Mouse (Mus musculus): ENCODE data around the gene Fam102a. TPM values are rescaled to one million over a fixed set of nuclear protein-coding genes. Genes with fewer than 3 reads are reported as not detected.

Gene Fam102a
- polyA plus RNA-seq, 1 experiment from 2014 or later = 11.4 TPM

DNA sequence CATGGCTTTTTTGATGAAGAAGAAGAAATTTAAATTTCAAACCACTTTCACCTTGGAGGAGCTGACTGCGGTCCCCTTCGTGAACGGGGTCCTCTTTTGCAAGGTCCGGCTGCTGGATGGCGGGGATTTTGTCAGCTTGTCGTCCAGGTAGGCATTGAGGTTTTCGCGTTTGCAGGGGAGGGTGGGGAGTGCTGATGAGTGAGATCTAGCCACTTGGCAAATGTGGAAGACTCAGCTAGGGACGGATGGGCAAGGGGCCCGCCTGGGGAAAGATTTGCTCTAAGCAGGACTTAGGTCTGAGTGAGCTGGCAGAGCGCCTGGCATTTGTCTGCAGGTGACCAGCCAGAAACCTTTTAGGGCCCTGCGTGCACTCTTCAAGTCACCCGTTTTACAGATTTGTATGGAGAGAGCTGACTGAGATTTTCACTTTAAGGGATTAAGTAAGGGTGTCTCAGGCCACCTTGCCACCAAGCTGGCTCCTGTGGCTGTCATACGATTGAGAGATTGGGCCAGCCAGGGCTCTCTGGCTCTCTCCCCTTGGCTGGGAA lies 1.0 kb downstream of the Fam102a start:
- peak overlapping the region; percentile 86 for H3K9ac ChIP-seq (ENCODE audit: low read length)
- WGBS = 1% methylated on average over 14 of the region's 14 CpGs
- H3K9me3 ChIP-seq (ENCODE audit: control insufficient read depth, low read length) = no peaks in the 10 kb centered on the region
- no peaks in the 10 kb centered on the region for H3K36me3 ChIP-seq (ENCODE audit: control insufficient read depth, insufficient read depth, low read length)
- no peak for ATAC-seq (replicated peaks; ENCODE audit: low FRiP score, low TSS enrichment, low read depth)
- no peaks in the 10 kb centered on the region for H3K27me3 ChIP-seq (replicated peaks; ENCODE audit: control insufficient read depth, insufficient read depth, low read length)
- peaks cover 42% of the 10 kb centered on the region for H3K4me1 ChIP-seq (replicated peaks; ENCODE audit: control insufficient read depth, insufficient read depth, low read length)
- peak overlapping the region; percentile 79 for H3K4me2 ChIP-seq (ENCODE audit: low read length)
- H3K27ac ChIP-seq (ENCODE audit: low read depth) = no peak overlapping the region
- peak; percentile 70 for DNase-seq (ENCODE audit: low spot score)
- H3K4me3 ChIP-seq (ENCODE audit: low read depth, low read length) = peak overlapping the region; percentile 81

DNA sequence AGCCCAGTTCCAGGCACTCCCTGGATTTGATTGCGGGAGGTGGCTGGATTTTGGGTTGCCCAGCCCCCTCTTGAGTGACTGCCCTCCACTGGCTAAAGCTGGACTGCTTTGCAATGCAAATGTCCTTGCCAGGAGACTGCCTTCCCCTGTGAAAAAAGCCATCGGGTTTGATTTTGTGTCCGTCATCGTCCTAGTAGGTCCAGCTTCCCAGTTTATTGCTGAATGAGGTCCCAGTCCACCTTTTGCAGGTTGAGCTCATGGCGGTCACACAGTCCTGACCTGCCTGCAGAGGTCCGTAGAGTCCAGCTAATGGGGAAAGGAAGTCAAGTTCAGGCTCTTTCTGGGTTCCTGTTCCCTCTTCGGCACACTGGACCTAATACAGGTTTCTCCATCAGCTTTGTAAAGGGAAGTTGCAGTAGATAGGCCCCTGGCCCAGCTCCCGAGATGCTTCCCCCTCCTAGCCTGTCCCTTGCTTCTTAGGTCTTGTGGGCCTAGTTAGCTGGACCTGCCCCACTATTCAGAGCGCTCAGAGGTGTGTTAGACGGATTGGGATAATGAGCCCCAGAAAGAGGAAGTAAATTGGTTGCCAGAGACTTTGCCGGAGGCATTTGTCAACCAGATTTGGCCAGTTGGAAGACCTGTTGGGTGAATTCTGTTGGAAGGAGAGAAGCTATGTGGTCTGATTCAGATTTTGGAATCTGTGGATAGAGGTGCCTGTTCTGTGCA lies 1.7 kb downstream of the Fam102a start:
- H3K4me3 ChIP-seq (ENCODE audit: low read depth, low read length) = peak overlapping the region; percentile 81
- H3K4me2 ChIP-seq (ENCODE audit: low read length) = peak overlapping the region; percentile 79
- DNase-seq (ENCODE audit: low spot score) = peak; percentile 73
- ATAC-seq (replicated peaks; ENCODE audit: low FRiP score, low TSS enrichment, low read depth) = no peak
- 8% methylated on average over 11 of the region's 11 CpGs for WGBS
- H3K9me3 ChIP-seq (ENCODE audit: control insufficient read depth, low read length) = no peaks in the 10 kb centered on the region
- no peak overlapping the region; the same call in 1 of the 2 replicates for H3K27ac ChIP-seq (ENCODE audit: low read depth)
- no peaks in the 10 kb centered on the region for H3K27me3 ChIP-seq (replicated peaks; ENCODE audit: control insufficient read depth, insufficient read depth, low read length)
- peak overlapping the region; percentile 86 for H3K9ac ChIP-seq (ENCODE audit: low read length)
- H3K36me3 ChIP-seq (ENCODE audit: control insufficient read depth, insufficient read depth, low read length) = no peaks in the 10 kb centered on the region
- H3K4me1 ChIP-seq (replicated peaks; ENCODE audit: control insufficient read depth, insufficient read depth, low read length) = peaks cover 42% of the 10 kb centered on the region

DNA sequence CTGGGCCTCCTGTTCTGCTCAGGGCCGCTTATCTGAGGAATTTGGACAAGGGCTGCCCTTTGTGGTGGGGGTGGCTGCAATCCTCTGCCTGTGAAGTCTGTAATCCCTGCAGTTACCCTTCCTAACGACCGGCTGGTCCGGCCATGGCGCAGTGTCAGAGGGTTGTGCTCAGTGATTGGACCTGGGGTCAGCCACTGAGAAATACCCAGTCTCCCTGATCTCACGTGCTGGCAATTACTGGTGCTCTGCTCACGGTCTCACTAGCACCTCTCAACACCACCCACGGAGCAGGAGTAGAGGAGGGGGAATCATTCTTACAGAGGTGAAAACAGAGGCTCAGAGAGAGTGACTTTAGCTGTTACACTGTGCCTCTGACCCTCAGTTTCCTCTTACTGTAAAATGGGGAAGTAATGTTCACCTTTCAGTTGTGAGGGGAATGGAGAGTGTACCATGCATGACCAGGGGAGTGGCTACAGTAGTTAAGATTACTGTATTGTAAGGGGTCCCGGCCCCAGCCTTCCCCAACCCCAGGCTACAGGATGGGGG lies 2.3 kb downstream of the Fam102a start:
- Histone ChIP-seq H3K9me3 (ENCODE audit: control insufficient read depth, low read length) (no peaks in the 10 kb centered on the region), H3K4me3 (ENCODE audit: low read depth, low read length) (peak overlapping the region; percentile 81), H3K27me3 (replicated peaks; ENCODE audit: control insufficient read depth, insufficient read depth, low read length) (no peaks in the 10 kb centered on the region), H3K27ac (ENCODE audit: low read depth) (no peak overlapping the region), H3K4me2 (ENCODE audit: low read length) (peak overlapping the region; percentile 79), H3K4me1 (replicated peaks; ENCODE audit: control insufficient read depth, insufficient read depth, low read length) (peaks cover 42% of the 10 kb centered on the region), H3K9ac (ENCODE audit: low read length) (peak overlapping the region; percentile 86), H3K36me3 (ENCODE audit: control insufficient read depth, insufficient read depth, low read length) (no peaks in the 10 kb centered on the region)
- 16% methylated on average over 9 of the region's 9 CpGs for WGBS
- DNase-seq (ENCODE audit: low spot score) (no peak), ATAC-seq (replicated peaks; ENCODE audit: low FRiP score, low TSS enrichment, low read depth) (no peak)

DNA sequence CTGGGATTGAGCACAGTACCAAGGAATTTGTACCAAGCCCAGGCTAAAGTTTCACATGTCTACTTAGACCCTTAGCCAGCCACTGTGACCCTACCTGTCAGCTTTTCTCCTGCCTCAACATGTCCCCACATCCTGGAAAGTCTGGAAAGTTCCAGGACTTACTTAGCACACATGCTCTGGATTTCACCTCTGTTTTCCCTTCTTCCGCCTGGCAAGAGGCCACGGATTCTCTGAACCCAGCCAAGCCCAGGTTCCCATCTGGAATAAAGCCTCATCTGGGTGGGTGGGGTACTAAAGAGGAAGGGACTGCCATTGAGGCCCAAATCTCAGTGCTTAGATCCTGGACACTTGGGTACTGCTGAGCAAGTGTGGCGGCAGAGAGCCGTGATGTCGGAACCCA lies 2.8 kb downstream of the Fam102a start:
- H3K27ac ChIP-seq (ENCODE audit: low read depth) = no peak overlapping the region
- peaks cover 42% of the 10 kb centered on the region for H3K4me1 ChIP-seq (replicated peaks; ENCODE audit: control insufficient read depth, insufficient read depth, low read length)
- no peak overlapping the region; the same call in 1 of the 2 replicates for H3K4me3 ChIP-seq (ENCODE audit: low read depth, low read length)
- H3K27me3 ChIP-seq (replicated peaks; ENCODE audit: control insufficient read depth, insufficient read depth, low read length) = no peaks in the 10 kb centered on the region
- H3K4me2 ChIP-seq (ENCODE audit: low read length) = peak overlapping the region; percentile 79
- no peaks in the 10 kb centered on the region for H3K36me3 ChIP-seq (ENCODE audit: control insufficient read depth, insufficient read depth, low read length)
- no peak for ATAC-seq (replicated peaks; ENCODE audit: low FRiP score, low TSS enrichment, low read depth)
- no peak for DNase-seq (ENCODE audit: low spot score)
- no peak overlapping the region for H3K9ac ChIP-seq (ENCODE audit: low read length)
- 79% methylated on average over 5 of the region's 5 CpGs for WGBS
- no peaks in the 10 kb centered on the region for H3K9me3 ChIP-seq (ENCODE audit: control insufficient read depth, low read length)

DNA sequence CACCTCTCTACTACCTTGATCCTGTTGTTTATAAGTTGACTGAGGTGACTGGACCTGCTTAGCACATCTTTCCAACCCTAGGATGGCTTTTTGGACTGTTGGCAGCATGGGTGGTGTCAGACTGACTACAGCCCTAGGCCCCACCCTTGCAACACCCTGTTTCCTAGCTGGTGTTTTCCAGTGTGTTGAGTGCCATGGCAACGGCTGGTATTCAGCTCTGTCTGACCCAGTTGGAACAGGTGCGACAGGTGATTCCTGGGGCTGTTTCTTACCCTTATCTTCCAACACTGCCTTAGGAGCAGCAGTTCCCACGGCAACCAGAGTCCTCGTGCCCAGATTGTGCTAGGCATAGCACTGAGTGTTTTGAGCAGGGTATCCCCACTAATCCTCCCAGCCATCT lies 3.3 kb downstream of the Fam102a start:
- DNase-seq (ENCODE audit: low spot score) (no peak), ATAC-seq (replicated peaks; ENCODE audit: low FRiP score, low TSS enrichment, low read depth) (no peak)
- Histone ChIP-seq H3K4me3 (ENCODE audit: low read depth, low read length) (no peak overlapping the region), H3K27ac (ENCODE audit: low read depth) (no peak overlapping the region), H3K4me2 (ENCODE audit: low read length) (peak overlapping the region; percentile 79), H3K36me3 (ENCODE audit: control insufficient read depth, insufficient read depth, low read length) (no peaks in the 10 kb centered on the region), H3K9ac (ENCODE audit: low read length) (no peak overlapping the region), H3K9me3 (ENCODE audit: control insufficient read depth, low read length) (no peaks in the 10 kb centered on the region), H3K27me3 (replicated peaks; ENCODE audit: control insufficient read depth, insufficient read depth, low read length) (no peaks in the 10 kb centered on the region), H3K4me1 (replicated peaks; ENCODE audit: control insufficient read depth, insufficient read depth, low read length) (peaks cover 40% of the 10 kb centered on the region)
- WGBS = 57% methylated on average over 4 of the region's 4 CpGs

DNA sequence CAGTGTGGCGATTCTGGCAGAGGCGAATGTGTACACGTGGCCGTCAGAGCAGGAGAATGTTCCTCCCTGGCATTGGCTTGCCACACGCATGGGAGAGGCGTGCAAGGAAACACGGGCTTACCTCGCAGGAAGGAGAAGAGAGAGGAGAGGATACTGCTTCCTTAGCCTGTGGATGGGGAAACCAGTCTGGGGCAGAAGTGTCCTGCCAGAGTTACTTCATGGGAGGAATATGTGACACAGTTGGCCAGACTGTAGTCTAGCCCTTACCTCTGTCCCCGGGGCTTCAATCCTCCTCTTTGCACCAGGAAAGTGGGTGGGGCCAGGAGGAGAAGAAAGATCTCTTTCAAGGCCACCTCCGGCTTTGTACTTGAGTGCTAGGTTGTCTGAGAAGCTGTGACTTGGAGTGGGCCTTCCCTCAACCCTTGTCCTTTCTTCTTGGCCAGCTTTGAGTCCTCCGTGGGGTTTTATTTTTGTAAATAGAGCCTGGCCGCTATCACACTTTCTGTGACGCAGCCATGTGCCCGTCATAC lies 4.4 kb downstream of the Fam102a start:
- no peaks in the 10 kb centered on the region for H3K27me3 ChIP-seq (replicated peaks; ENCODE audit: control insufficient read depth, insufficient read depth, low read length)

DNA sequence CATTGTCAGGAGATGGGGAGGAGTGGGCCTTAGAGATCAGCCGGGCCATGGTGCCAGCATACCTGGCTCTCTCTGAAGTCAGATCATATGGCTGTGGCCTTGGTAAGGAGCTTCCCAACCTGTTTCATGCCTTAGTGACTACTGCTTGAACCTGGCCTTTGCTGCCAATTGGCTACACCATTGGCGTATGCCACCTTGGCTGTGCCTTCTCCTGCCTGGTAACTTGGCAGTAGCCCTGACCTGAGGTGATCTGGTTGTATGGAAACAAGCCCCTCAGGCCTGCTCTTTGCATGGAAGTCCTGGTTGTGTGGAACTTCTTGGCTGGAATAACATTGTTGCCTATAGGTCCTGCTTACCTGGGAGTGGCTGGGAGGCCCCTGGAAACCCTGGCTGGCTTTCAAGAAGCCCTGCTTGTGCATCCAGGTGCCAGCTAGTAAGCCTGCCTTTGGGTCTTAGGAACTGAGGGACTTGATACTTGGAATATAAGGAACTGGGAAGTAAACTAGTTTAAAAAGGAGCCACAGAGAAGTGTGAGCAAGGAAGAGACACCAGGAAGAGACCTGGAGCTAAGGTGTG lies 6.3 kb downstream of the Fam102a start:
- Histone ChIP-seq H3K27ac (ENCODE audit: low read depth) (no peak overlapping the region), H3K4me3 (ENCODE audit: low read depth, low read length) (no peak overlapping the region), H3K27me3 (replicated peaks; ENCODE audit: control insufficient read depth, insufficient read depth, low read length) (no peaks in the 10 kb centered on the region), H3K4me2 (ENCODE audit: low read length) (no peak overlapping the region), H3K9me3 (ENCODE audit: control insufficient read depth, low read length) (no peaks in the 10 kb centered on the region), H3K4me1 (replicated peaks; ENCODE audit: control insufficient read depth, insufficient read depth, low read length) (peaks cover 30% of the 10 kb centered on the region), H3K36me3 (ENCODE audit: control insufficient read depth, insufficient read depth, low read length) (0 out of 2 replicates have a peak, but pooled peaks cover 5% of the 10 kb centered on the region), H3K9ac (ENCODE audit: low read length) (no peak overlapping the region)
- WGBS = 88% methylated on average over 2 of the region's 2 CpGs
- DNase-seq (ENCODE audit: low spot score) (no peak), ATAC-seq (replicated peaks; ENCODE audit: low FRiP score, low TSS enrichment, low read depth) (no peak)

More for the DNA sequence above, 4.4 kb downstream of the Fam102a start:
- WGBS = 73% methylated on average over 14 of the region's 14 CpGs
- Histone ChIP-seq H3K4me1 (replicated peaks; ENCODE audit: control insufficient read depth, insufficient read depth, low read length) (peaks cover 31% of the 10 kb centered on the region), H3K4me3 (ENCODE audit: low read depth, low read length) (no peak overlapping the region), H3K9ac (ENCODE audit: low read length) (no peak overlapping the region), H3K27ac (ENCODE audit: low read depth) (no peak overlapping the region), H3K9me3 (ENCODE audit: control insufficient read depth, low read length) (no peaks in the 10 kb centered on the region), H3K4me2 (ENCODE audit: low read length) (peak overlapping the region; percentile 0; the same call in 1 of the 2 replicates), H3K36me3 (ENCODE audit: control insufficient read depth, insufficient read depth, low read length) (no peaks in the 10 kb centered on the region)
- no peak for ATAC-seq (replicated peaks; ENCODE audit: low FRiP score, low TSS enrichment, low read depth)
- no peak for DNase-seq (ENCODE audit: low spot score)

DNA sequence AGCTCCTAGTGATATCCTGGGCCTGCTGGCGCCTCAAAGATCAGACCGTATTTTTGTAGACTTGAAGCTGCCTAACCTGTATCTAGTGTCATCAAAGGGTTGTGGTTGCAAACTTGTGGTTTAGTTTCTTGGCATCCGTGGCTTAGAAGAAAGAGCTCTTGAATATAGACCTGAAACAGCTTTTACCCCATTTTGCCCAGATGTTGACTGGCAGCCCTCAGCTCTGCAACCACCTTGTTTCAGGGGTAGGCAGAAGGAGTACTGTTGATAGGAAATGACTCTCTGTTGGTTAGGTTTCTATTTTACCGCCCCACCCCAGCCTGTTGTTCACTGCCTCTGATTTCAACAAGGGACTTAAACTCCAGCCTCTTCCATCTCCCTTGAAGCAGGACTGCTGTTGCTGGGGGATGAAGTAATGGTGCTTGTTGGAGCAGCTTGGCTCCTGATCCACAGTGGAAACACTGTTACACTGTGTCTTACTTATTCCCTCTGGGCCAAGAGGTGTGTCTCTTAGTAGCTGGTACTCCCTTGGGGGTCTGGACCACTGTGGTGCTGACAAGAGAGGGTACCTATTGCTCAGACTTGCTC lies 6.9 kb downstream of the Fam102a start:
- no peaks in the 10 kb centered on the region for H3K27me3 ChIP-seq (replicated peaks; ENCODE audit: control insufficient read depth, insufficient read depth, low read length)
- 0 out of 2 replicates have a peak, but pooled peaks cover 5% of the 10 kb centered on the region for H3K36me3 ChIP-seq (ENCODE audit: control insufficient read depth, insufficient read depth, low read length)
- peaks cover 23% of the 10 kb centered on the region for H3K4me1 ChIP-seq (replicated peaks; ENCODE audit: control insufficient read depth, insufficient read depth, low read length)
- no peak overlapping the region for H3K9ac ChIP-seq (ENCODE audit: low read length)
- ATAC-seq (replicated peaks; ENCODE audit: low FRiP score, low TSS enrichment, low read depth) (no peak), DNase-seq (ENCODE audit: low spot score) (no peak)
- WGBS = 85% methylated on average over 4 of the region's 4 CpGs
- H3K27ac ChIP-seq (ENCODE audit: low read depth) = no peak overlapping the region
- no peak overlapping the region for H3K4me2 ChIP-seq (ENCODE audit: low read length)
- H3K4me3 ChIP-seq (ENCODE audit: low read depth, low read length) = no peak overlapping the region
- no peaks in the 10 kb centered on the region for H3K9me3 ChIP-seq (ENCODE audit: control insufficient read depth, low read length)

Measured in intestine, embryonic 14.5 days (tissue).